Mouse (Mus musculus) MEL (cell line): ENCODE measurements around the gene Medag.
A peak's percentile ranks its signal among the peaks of the same experiment; 100 is the strongest.

Experiments used
- CTCF ChIP-seq, 3 experiments: IDR thresholded peaks in 2 of 3; conservative IDR thresholded peaks in 1 of 3; 2 replicates each; pipeline ENCODE4 v1.5.1; 2011 to 2012; ENCODE audit warnings: low read length in 3 of 3, low read depth in 2 of 3, mild to moderate bottlenecking in 2 of 3, improper control_type of control experiment in 1 of 3, inconsistent platforms in 1 of 3, mixed read lengths in 1 of 3, moderate library complexity in 1 of 3; ENCODE audit not compliant: control insufficient read depth in 1 of 3, insufficient read depth in 1 of 3, poor library complexity in 1 of 3, severe bottlenecking in 1 of 3
- GATA1 ChIP-seq: IDR thresholded peaks from 2 replicates; pipeline ENCODE4 v1.6.1; 2011; ENCODE audit warnings: low read depth, low read length, improper control_type of control experiment
- MAZ ChIP-seq: IDR thresholded peaks from 2 replicates; pipeline ENCODE4 v1.6.1; 2012; ENCODE audit warnings: low read depth, mild to moderate bottlenecking, inconsistent platforms, low read length, improper control_type of control experiment
- USF2 ChIP-seq, 2 experiments: IDR thresholded peaks; 2 replicates each; pipeline ENCODE4 v1.6.1; 2011 to 2012; ENCODE audit warnings: improper control_type of control experiment in 2 of 2, low read length in 2 of 2, borderline replicate concordance in 1 of 2, inconsistent platforms in 1 of 2, low read depth in 1 of 2, mild to moderate bottlenecking in 1 of 2; ENCODE audit not compliant: insufficient read depth in 1 of 2

DNA sequence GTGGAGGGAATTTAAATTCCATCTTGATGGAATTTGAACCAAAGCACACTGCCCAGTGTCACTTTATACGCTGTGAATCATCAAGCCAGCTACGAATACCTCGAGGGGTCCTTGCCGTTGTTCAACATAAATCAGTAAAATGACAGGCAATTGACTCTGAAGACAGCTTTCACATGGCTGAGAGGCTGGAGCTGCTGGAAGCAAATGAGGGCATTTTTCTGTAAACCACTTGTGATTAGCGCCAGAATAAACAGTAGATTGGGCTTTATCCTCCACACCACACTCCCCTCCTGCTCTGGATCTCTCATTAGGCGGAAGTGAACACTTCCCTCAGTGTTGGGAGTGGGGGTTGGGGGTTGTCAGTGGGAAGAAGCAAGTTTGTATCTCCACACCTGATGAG is 34.3 kb upstream of the Medag start:
- no peak for TF ChIP-seq USF2 (IDR thresholded peaks at IDR 0.05; ENCODE audit: borderline replicate concordance in 1 of 2, insufficient read depth in 1 of 2, low read depth in 1 of 2, low read length in 2 of 2)
- peak; percentile 81 for TF ChIP-seq GATA1
- TF ChIP-seq CTCF (IDR thresholded peaks at IDR 0.05 in 2 of 3, conservative IDR thresholded peaks at IDR 0.05 in 1 of 3; ENCODE audit: control insufficient read depth in 1 of 3, insufficient read depth in 1 of 3, low read depth in 2 of 3, low read length in 3 of 3, poor library complexity in 1 of 3, severe bottlenecking in 1 of 3) = no peak
- peak; percentile 65; the same call in 1 of the 2 replicates for TF ChIP-seq MAZ
